Mouse (Mus musculus) myocyte (in vitro differentiated cells): ENCODE results near the gene Flt1.

Experiments
- MAX ChIP-seq: IDR thresholded peaks from one replicate; pipeline ENCODE4 v1.6.1; 2011; ENCODE audit warnings: low read depth, mild to moderate bottlenecking, control low read depth
- MYOD1 ChIP-seq, 3 experiments: IDR thresholded peaks; one replicate each; pipeline ENCODE4 v1.6.1; 2011; ENCODE audit warnings: control low read depth in 2 of 3, low read depth in 2 of 3, mild to moderate bottlenecking in 2 of 3, moderate library complexity in 1 of 3; ENCODE audit not compliant: insufficient read length in 2 of 3, control insufficient read depth in 1 of 3
- MYOG ChIP-seq, 3 experiments: IDR thresholded peaks; one replicate each; pipeline ENCODE4 v1.6.1; 2011; ENCODE audit warnings: control low read depth in 2 of 3, low read depth in 2 of 3, mild to moderate bottlenecking in 2 of 3; ENCODE audit not compliant: insufficient read length in 2 of 3, control insufficient read depth in 1 of 3, insufficient read depth in 1 of 3
- POLR2A ChIP-seq: IDR thresholded peaks from one replicate; pipeline ENCODE4 v1.6.1; 2011; ENCODE audit warnings: low read depth, mild to moderate bottlenecking, control low read depth, moderate library complexity; ENCODE audit not compliant: insufficient read length
- POLR2AphosphoS2 ChIP-seq: IDR thresholded peaks from one replicate; pipeline ENCODE4 v1.6.1; 2011; ENCODE audit warnings: low read depth, control low read depth; ENCODE audit not compliant: insufficient read length
- REST ChIP-seq: IDR thresholded peaks from one replicate; pipeline ENCODE4 v1.6.1; 2011; ENCODE audit warnings: mild to moderate bottlenecking, control low read depth, moderate library complexity; ENCODE audit not compliant: insufficient read depth, insufficient read length
- TCF12 ChIP-seq: IDR thresholded peaks from one replicate; pipeline ENCODE4 v1.6.1; 2011; ENCODE audit warnings: mild to moderate bottlenecking, control low read depth; ENCODE audit not compliant: poor library complexity, insufficient read depth, severe bottlenecking
- USF1 ChIP-seq: IDR thresholded peaks from one replicate; pipeline ENCODE4 v1.6.1; 2011; ENCODE audit warnings: low read depth, mild to moderate bottlenecking, control low read depth, moderate library complexity

GRCm38 (mm10) chr5:147681224-147681623 lies 44.6 kb downstream of the Flt1 start:
- TF ChIP-seq POLR2A = no peak
- no peak for TF ChIP-seq REST
- no peak for TF ChIP-seq TCF12
- no peak for TF ChIP-seq MYOG (IDR thresholded peaks at IDR 0.05; ENCODE audit: control insufficient read depth in 1 of 3, insufficient read depth in 1 of 3, insufficient read length in 2 of 3, low read depth in 2 of 3)
- TF ChIP-seq USF1 = no peak
- no peak for TF ChIP-seq MAX
- TF ChIP-seq POLR2AphosphoS2 = no peak
- no peak for TF ChIP-seq MYOD1 (IDR thresholded peaks at IDR 0.05; ENCODE audit: control insufficient read depth in 1 of 3, insufficient read length in 2 of 3, low read depth in 2 of 3)
